Mouse (Mus musculus) ES-Bruce4 (cell line): ENCODE measurements around the gene Rundc3a. TPM values are rescaled to one million over a fixed set of nuclear protein-coding genes. Genes with fewer than 3 reads are reported as not detected.

ENCODE experiments used
- H3K27ac ChIP-seq: 2 replicates; pipeline ENCODE4 v1.5.1; 2012; ENCODE audit warnings: low read length, inconsistent platforms; ENCODE audit not compliant: insufficient read depth
- H3K27me3 ChIP-seq: 2 replicates; pipeline ENCODE4 v1.6.1; 2012; ENCODE audit warnings: mild to moderate bottlenecking, low read length, inconsistent platforms; ENCODE audit not compliant: control insufficient read depth, poor library complexity, insufficient read depth, severe bottlenecking
- H3K36me3 ChIP-seq: 2 replicates; pipeline ENCODE4 v1.6.1; 2012; ENCODE audit warnings: inconsistent platforms, mild to moderate bottlenecking, low read length, moderate library complexity; ENCODE audit not compliant: control insufficient read depth, poor library complexity, insufficient read depth, severe bottlenecking
- H3K4me1 ChIP-seq: one replicate; pipeline ENCODE4 v1.8.1; 2011; ENCODE audit warnings: low read length; ENCODE audit not compliant: control insufficient read depth, insufficient read depth
- H3K4me3 ChIP-seq: 2 replicates; pipeline ENCODE4 v1.5.1; 2011; ENCODE audit warnings: low read depth, mild to moderate bottlenecking, low read length
- H3K9ac ChIP-seq: 2 replicates; pipeline ENCODE4 v1.6.1; 2012; ENCODE audit warnings: low read depth, mild to moderate bottlenecking, inconsistent platforms; ENCODE audit not compliant: poor library complexity, severe bottlenecking
- H3K9me3 ChIP-seq: replicated peaks from 2 replicates; pipeline ENCODE4 v1.6.1; 2012; ENCODE audit warnings: mild to moderate bottlenecking, low read length, inconsistent platforms; ENCODE audit not compliant: control insufficient read depth, poor library complexity, insufficient read depth, severe bottlenecking
- CTCF ChIP-seq: IDR thresholded peaks from one replicate; pipeline ENCODE4 v1.8.1; 2011; ENCODE audit warnings: low read depth, low read length
- EP300 ChIP-seq: IDR thresholded peaks from 2 replicates; pipeline ENCODE4 v1.6.1; 2011; ENCODE audit warnings: low read depth, low read length; ENCODE audit not compliant: insufficient read depth
- POLR2A ChIP-seq: IDR thresholded peaks from one replicate; pipeline ENCODE4 v1.8.1; 2011; ENCODE audit warnings: low read length; ENCODE audit not compliant: insufficient read depth
- polyA plus RNA-seq: library from polyadenylated mRNA; stranded (reverse); fragments of >200 nt; gene quantifications from 2 replicates; pipeline ENCODE4 v1.2.4, GENCODE M21; 2011; ENCODE audit warnings: low read depth; ENCODE audit not compliant: missing spikeins, insufficient read depth, insufficient read length

Gene Rundc3a
- polyA plus RNA-seq, 1 experiment = 7.0 TPM

DNA sequence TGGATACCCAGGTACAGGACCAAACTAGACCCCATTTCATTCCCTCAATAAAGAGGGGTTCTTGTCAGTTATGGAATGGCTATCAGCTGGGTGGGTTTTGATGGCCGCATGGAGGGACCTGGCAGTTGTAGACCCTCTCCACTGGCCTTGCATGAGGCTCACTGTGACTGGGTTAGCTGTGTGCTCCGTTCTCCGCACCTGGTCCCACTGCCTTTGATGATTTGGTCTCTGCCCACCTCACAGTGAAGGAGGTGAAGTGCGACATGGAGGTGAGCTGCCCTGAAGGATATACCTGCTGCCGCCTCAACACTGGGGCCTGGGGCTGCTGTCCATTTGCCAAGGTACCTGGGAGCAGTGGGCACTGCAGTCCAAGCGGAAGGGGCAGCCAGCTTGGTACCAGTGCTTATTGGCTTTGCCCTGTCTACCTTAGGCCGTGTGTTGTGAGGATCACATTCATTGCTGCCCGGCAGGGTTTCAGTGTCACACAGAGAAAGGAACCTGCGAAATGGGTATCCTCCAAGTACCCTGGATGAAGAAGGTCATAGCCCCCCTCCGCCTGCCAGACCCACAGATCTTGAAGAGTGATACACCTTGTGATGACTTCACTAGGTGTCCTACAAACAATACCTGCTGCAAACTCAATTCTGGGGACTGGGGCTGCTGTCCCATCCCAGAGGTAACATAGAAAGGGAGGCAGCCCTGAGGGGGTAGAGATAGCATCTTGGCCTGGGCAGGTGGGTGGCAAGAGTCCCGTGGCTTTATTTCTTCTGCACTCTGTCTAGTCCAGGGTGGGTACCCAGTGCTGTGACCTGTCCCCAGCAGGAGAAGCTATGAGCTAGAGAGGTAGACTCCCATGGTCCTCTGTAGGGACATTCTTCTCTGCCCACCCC is 41.9 kb downstream of the Rundc3a start:
- Histone ChIP-seq H3K4me3 (no peak overlapping the region), H3K4me1 (no peaks in the 10 kb centered on the region)

DNA sequence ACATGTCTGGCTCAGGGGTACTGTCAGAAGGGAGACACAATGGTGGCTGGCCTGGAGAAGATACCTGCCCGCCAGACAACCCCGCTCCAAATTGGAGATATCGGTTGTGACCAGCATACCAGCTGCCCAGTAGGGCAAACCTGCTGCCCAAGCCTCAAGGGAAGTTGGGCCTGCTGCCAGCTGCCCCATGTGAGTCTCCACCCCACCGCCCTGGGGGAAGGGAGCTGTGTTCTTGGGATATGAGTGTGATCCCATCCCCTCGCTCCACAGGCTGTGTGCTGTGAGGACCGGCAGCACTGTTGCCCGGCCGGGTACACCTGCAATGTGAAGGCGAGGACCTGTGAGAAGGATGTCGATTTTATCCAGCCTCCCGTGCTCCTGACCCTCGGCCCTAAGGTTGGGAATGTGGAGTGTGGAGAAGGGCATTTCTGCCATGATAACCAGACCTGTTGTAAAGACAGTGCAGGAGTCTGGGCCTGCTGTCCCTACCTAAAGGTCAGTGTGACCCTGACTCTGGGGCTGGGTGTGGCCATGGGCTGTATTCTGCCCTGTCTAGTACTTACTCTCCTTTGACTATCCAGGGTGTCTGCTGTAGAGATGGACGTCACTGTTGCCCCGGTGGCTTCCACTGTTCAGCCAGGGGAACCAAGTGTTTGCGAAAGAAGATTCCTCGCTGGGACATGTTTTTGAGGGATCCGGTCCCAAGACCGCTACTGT is 42.7 kb downstream of the Rundc3a start:
- Histone ChIP-seq H3K36me3 (peaks cover 10% of the 10 kb centered on the region; the same call in 1 of the 2 replicates), H3K27ac (no peak overlapping the region), H3K9me3 (no peaks in the 10 kb centered on the region), H3K4me3 (no peak overlapping the region), H3K9ac (no peak overlapping the region), H3K4me1 (no peaks in the 10 kb centered on the region), H3K27me3 (peaks cover 2% of the 10 kb centered on the region; the same call in 1 of the 2 replicates)
- TF ChIP-seq POLR2A (no peak), EP300 (no peak), CTCF (no peak)

More for the DNA sequence above, 41.9 kb downstream of the Rundc3a start:
- H3K27ac ChIP-seq = no peak overlapping the region
- H3K9ac ChIP-seq = no peak overlapping the region
- H3K9me3 ChIP-seq = no peaks in the 10 kb centered on the region
- H3K27me3 ChIP-seq = peaks cover 2% of the 10 kb centered on the region; the same call in 1 of the 2 replicates
- TF ChIP-seq POLR2A (no peak), CTCF (no peak), EP300 (no peak)
- H3K36me3 ChIP-seq = peaks cover 10% of the 10 kb centered on the region; the same call in 1 of the 2 replicates

DNA sequence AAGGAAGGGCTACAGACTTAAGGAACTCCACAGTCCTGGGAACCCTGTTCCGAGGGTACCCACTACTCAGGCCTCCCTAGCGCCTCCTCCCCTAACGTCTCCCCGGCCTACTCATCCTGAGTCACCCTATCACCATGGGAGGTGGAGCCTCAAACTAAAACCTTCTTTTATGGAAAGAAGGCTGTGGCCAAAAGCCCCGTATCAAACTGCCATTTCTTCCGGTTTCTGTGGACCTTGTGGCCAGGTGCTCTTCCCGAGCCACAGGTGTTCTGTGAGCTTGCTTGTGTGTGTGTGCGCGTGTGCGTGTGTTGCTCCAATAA is 43.2 kb downstream of the Rundc3a start:
- Histone ChIP-seq H3K4me1 (no peaks in the 10 kb centered on the region), H3K36me3 (peaks cover 10% of the 10 kb centered on the region; the same call in 1 of the 2 replicates), H3K9ac (no peak overlapping the region), H3K9me3 (no peaks in the 10 kb centered on the region), H3K27me3 (peaks cover 2% of the 10 kb centered on the region; the same call in 1 of the 2 replicates), H3K27ac (no peak overlapping the region), H3K4me3 (no peak overlapping the region)
- TF ChIP-seq POLR2A = no peak
- TF ChIP-seq CTCF = no peak
- no peak for TF ChIP-seq EP300

DNA sequence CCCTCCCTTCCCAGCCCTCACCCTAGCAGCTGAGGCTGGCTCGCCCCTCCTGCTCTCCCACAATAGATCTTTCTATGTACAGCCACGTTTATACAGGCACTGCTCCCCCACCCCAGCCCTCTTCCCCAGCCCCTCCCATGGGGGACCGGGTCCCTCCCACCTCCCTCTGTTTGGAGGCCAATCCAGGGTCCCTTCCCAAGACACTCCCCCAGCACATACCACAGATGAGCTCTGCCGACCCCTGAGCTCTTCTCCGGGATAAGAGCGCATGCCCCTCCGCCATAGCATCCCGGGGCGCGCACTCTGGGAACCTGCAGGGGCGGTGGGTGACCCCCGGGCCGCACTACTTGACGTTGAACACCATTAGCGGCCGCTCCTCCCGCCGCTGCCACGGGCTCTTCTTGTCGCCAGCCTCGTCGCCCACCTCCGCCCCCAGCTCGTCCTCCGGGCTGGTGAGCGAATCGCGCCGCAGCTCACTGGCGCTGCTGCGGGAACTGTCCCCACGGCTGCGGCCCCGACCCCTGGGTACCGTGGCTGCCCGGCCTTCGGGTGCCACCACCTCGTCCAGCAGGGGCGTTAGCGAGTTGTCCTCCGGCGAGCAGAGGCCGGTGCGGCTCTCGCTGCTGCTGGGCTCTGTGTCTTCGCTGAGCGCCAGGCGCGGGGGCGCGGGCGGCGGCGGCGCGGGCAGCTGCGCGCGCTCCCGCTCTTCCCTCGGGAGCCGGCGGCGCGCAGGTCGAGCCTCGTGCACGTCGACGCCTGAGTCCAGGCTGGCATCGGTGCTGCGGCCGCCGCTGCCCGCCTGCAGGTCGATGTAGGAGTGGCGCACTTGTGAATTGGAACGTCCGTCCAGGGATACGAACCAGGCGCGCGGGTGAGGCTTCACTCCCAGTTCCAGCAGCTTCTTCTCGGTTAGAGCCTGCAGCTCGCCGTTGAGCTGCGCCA is 44.2 kb downstream of the Rundc3a start:
- TF ChIP-seq CTCF (no peak), POLR2A (no peak), EP300 (no peak)
- H3K4me3 ChIP-seq = peak overlapping the region; percentile 62
- peak overlapping the region; percentile 65 for H3K9ac ChIP-seq
- H3K27me3 ChIP-seq = peaks cover 2% of the 10 kb centered on the region; the same call in 1 of the 2 replicates
- H3K36me3 ChIP-seq = peaks cover 10% of the 10 kb centered on the region; the same call in 1 of the 2 replicates
- H3K4me1 ChIP-seq = no peaks in the 10 kb centered on the region
- H3K27ac ChIP-seq = no peak overlapping the region
- H3K9me3 ChIP-seq = no peaks in the 10 kb centered on the region

DNA sequence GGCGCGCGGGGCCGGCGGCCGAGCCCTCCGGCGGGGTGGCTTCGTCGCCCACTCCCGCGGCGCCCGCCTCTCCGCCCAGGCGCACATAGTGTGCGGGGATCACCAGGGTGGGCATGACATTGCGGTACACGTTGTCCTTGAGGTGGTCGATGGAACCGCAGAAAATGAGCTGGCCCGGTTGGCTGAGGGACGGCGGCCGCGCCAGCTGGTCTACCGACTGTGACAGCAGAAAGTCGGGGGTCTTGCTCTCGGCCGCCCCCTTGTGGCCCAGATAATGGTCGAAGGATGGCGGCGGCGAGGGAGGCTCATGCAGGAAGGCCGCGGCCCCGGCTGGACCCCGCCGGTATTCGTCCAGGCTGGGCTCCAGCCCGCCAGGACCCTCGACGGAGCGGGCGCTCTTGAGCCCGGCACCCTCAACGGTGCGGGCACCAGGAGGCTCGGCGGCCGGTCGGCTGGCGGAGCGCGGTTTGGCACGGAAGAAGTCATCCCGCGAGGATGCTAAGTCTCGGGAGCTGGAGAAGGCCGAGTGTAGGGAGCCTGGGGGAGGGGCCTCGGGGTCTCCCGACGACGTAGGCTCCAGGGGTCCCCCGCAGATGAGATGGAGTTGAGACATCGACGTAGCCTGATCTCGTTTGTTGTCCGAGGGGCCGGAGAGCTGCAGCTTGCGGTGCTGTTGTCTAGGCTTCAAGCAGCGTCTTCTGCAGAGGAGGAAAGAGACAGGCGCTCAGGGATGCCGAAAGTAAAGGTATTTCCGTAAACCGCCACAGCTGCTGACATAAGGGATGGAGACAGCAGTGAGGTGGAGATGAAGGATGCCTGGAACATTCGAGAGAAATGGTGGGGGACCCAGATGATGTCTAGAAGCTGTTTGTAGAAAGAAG is 45.2 kb downstream of the Rundc3a start:
- H3K9me3 ChIP-seq = no peaks in the 10 kb centered on the region
- peaks cover 2% of the 10 kb centered on the region; the same call in 1 of the 2 replicates for H3K27me3 ChIP-seq
- peak overlapping the region; percentile 62 for H3K4me3 ChIP-seq
- H3K9ac ChIP-seq = peak overlapping the region; percentile 65
- peaks cover 10% of the 10 kb centered on the region; the same call in 1 of the 2 replicates for H3K36me3 ChIP-seq
- TF ChIP-seq EP300 (no peak), CTCF (peak; percentile 75)
- H3K27ac ChIP-seq = no peak overlapping the region
- H3K4me1 ChIP-seq = no peaks in the 10 kb centered on the region
